Comparison of ENCODE assay signal across 10 mouse cellular contexts in the genomic region with DNA sequence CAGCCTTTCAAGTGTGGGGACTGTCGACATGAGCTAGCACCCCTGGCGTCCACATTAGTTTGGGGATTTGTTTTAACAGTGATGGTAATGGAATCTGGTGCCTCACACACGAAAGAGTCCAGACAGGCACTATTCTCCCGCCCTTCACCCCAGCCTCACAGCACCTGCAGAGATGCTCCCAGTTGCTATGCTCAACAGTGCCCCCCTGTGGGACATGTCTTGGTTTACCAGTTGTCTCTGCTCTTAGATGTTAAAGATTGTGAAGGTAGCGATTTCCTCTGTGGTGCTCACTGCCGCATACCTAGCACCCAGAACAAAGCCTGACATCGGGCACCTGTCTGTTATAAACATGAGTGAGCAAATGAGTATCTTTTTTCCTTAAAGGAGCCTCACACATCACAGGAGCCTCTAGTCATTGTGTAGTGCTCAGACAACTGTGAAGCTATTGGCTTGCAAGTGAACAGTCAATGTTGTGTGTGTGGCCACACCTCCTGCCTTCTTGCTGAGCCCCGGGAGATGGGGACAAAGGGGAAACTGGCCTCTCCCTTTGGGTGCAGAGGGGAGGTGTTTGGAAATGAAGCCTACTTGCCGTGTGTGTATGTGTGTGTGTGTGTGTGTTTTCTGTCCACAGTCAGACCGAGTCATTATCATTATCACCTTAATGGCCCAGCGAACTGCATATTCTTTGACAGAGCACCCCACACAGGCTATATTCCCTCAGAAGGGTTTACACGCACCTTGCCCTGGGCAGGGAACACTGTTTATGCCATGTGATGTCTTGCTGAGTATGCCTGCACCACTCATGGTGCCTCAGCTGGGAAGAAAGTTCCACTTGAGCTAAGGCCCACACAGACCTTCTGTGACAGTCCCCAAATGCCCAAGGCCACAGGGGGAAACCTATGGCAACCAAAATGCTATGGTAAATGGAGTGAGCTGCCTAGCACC. TPM values are rescaled to one million over a fixed set of nuclear protein-coding genes. Genes with fewer than 3 reads are reported as not detected.
DNase-seq lines count a peak whose midpoint lies in the region; ATAC-seq lines count a peak whose summit lies in the region.
"Had no signal": no experiment of that assay in that cellular context is flagged by ENCODE, and none has a peak within 500 bp of the region (broad histone marks: within the 10 kb centered on the region; RNA-seq: fewer than 3 reads in every experiment).

No protein-coding gene starts in this region.

- peak; percentile 54 for ATAC-seq in intestine, embryonic 16.5 days
- no peak for ATAC-seq in hindbrain, embryonic 13.5 days (ENCODE audit: low FRiP score)

- H3K4me3 ChIP-seq in intestine, embryonic 16.5 days (ENCODE audit: low read length): no peak overlapping the region
- no peak overlapping the region for H3K4me3 ChIP-seq in hindbrain, embryonic 13.5 days

- H3K4me2 ChIP-seq in intestine, embryonic 16.5 days (ENCODE audit: low read depth, low read length): no peak overlapping the region
- H3K4me2 ChIP-seq in hindbrain, embryonic 13.5 days: no peak overlapping the region

- no peak overlapping the region for H3K9ac ChIP-seq in intestine, embryonic 16.5 days (ENCODE audit: low read depth, low read length)
- no peak overlapping the region for H3K9ac ChIP-seq in hindbrain, embryonic 13.5 days

- DNase-seq in gastrocnemius, postnatal 10 days: peak; percentile 23
- no peak for DNase-seq in gastrocnemius, postnatal 36 days
- DNase-seq in 3T3-L1 (ENCODE audit: low read depth, low spot score): peak; percentile 34
- DNase-seq in adipocyte (ENCODE audit: low spot score): peak; percentile 20
- peak; percentile 70 for DNase-seq in testis, postnatal 10 days (ENCODE audit: low spot score)
- no peak for DNase-seq in frontal cortex, postnatal 25 days (ENCODE audit: low spot score in 2 of 2)

- intact Hi-C loops in gastrocnemius, postnatal 36 days (cut with DNase I): no loop called here

- H3K4me1 ChIP-seq in intestine, embryonic 16.5 days (ENCODE audit: control insufficient read depth, insufficient read depth, low read length): no peaks in the 10 kb centered on the region
- H3K4me1 ChIP-seq in hindbrain, embryonic 13.5 days (replicated peaks): no peaks in the 10 kb centered on the region

- no peaks in the 10 kb centered on the region for H3K9me3 ChIP-seq in intestine, embryonic 16.5 days (ENCODE audit: control insufficient read depth, low read length)
- H3K9me3 ChIP-seq in hindbrain, embryonic 13.5 days: no peaks in the 10 kb centered on the region

- H3K36me3 ChIP-seq in intestine, embryonic 16.5 days (ENCODE audit: control insufficient read depth, insufficient read depth, low read length): no peaks in the 10 kb centered on the region
- no peaks in the 10 kb centered on the region for H3K36me3 ChIP-seq in hindbrain, embryonic 13.5 days

- 61% methylated on average over 12 of the region's 12 CpGs for WGBS in intestine, embryonic 16.5 days
- WGBS in hindbrain, embryonic 13.5 days: 75% methylated on average over 12 of the region's 12 CpGs

- H3K27me3 ChIP-seq in intestine, embryonic 16.5 days (replicated peaks; ENCODE audit: control insufficient read depth, insufficient read depth, low read length): no peaks in the 10 kb centered on the region
- peaks cover 2% of the 10 kb centered on the region; the same call in 1 of the 2 replicates for H3K27me3 ChIP-seq in hindbrain, embryonic 13.5 days

- no peak overlapping the region for H3K27ac ChIP-seq in intestine, embryonic 16.5 days (ENCODE audit: low read length)
- H3K27ac ChIP-seq in hindbrain, embryonic 13.5 days: no peak overlapping the region

RNA-seq across cellular contexts. Expression of a gene that starts 28.8 kb away (rescaled TPM):
- under 1 TPM; 0.11 to 0.14 TPM for total RNA-seq in gastrocnemius, postnatal 10 days (2021)
- total RNA-seq in gastrocnemius, postnatal 36 days (2021): under 1 TPM; 0.13 to 0.15 TPM
- 0.18 and 0.28 TPM in 2 replicates for polyA plus RNA-seq in intestine, embryonic 16.5 days (2015; fragmentation: Nextera tagmentation; extraction: Ambion mirVana)
- 0.03 TPM in 1 of 2 replicates, not detected in the other for polyA plus RNA-seq in hindbrain, embryonic 13.5 days (2015; fragmentation: Nextera tagmentation; extraction: Ambion mirVana)
- total RNA-seq: hematopoietic stem cell, adult 5-6 weeks had no signal
- polyA plus RNA-seq: neural tube, embryonic 11.5 days had no signal

RNA-seq across cellular contexts. Expression of a gene that starts 42.2 kb away (rescaled TPM):
- not detected for total RNA-seq in gastrocnemius, postnatal 10 days (2021)
- under 1 TPM in 1 of 2 experiments, not detected in 1; 0.15 TPM for total RNA-seq in gastrocnemius, postnatal 36 days (2021)
- polyA plus RNA-seq in intestine, embryonic 16.5 days (2015; fragmentation: Nextera tagmentation; extraction: Ambion mirVana): 1.2 TPM in 2 replicates
- 0.21 and 0.27 TPM in 2 replicates for polyA plus RNA-seq in hindbrain, embryonic 13.5 days (2015; fragmentation: Nextera tagmentation; extraction: Ambion mirVana)

Comparison
In these comparisons a context has a peak if more than half of its experiments do, and no peak if none do; other contexts are left out.
1. DNase-seq: peak in gastrocnemius, postnatal 10 days (single experiment), 3T3-L1 (single experiment), adipocyte (single experiment) and testis, postnatal 10 days (single experiment); none in gastrocnemius, postnatal 36 days (0 of 2) and frontal cortex, postnatal 25 days (0 of 2).